Mouse (Mus musculus): ENCODE results near the gene Tomt.
"Not testable (repeated sequence)": the region's sequence is repeated elsewhere in the genome, so short reads cannot be mapped to it uniquely, and the experiment has no call there.

Gene Tomt

GRCm38 (mm10) chr7:101906287-101906681 is at the start of gene Tomt:
Gene Tomt, minus strand, starts transcription at chr7:101906359.
- no peak for DNase-seq (ENCODE audit: low read depth)

- peak; percentile 59 for DNase-seq (ENCODE audit: low read depth)
Observed at GRCm38 (mm10) chr7:101955862-101956261, 49.7 kb upstream of the Tomt start.

GRCm38 (mm10) chr7:101955276-101955675 is 49.1 kb upstream of the Tomt start:
- no peak for DNase-seq (ENCODE audit: low read depth)

- DNase-seq (ENCODE audit: low read depth): peak; percentile 71
Observed at GRCm38 (mm10) chr7:101954163-101954562, 48.0 kb upstream of the Tomt start.

- DNase-seq (ENCODE audit: low read depth): peak; percentile 72
Observed at GRCm38 (mm10) chr7:101952098-101952497, 45.9 kb upstream of the Tomt start.

GRCm38 (mm10) chr7:101951648-101952047 is 45.5 kb upstream of the Tomt start:
- no peak for DNase-seq (ENCODE audit: low read depth)

- DNase-seq (ENCODE audit: low read depth): peak; percentile 67
Observed at GRCm38 (mm10) chr7:101949008-101949407, 42.8 kb upstream of the Tomt start.

- DNase-seq (ENCODE audit: low read depth): no peak
Observed at GRCm38 (mm10) chr7:101939758-101940157, 33.6 kb upstream of the Tomt start.

GRCm38 (mm10) chr7:101938348-101938747 is 32.2 kb upstream of the Tomt start:
- no peak for DNase-seq (ENCODE audit: low read depth)

- DNase-seq (ENCODE audit: low read depth): no peak
Observed at GRCm38 (mm10) chr7:101937569-101937968, 31.4 kb upstream of the Tomt start.

- no peak for DNase-seq (ENCODE audit: low read depth)
Observed at GRCm38 (mm10) chr7:101936996-101937395, 30.8 kb upstream of the Tomt start.

- peak; percentile 81 for DNase-seq (ENCODE audit: low read depth)
Observed at GRCm38 (mm10) chr7:101935957-101936356, 29.8 kb upstream of the Tomt start.

- peak; percentile 99 for DNase-seq (ENCODE audit: low read depth)
Observed at GRCm38 (mm10) chr7:101933751-101934240, 27.6 kb upstream of the Tomt start, which contains the start of the genes Lrrc51 and Numa1. Gene Lrrc51, minus strand, starts transcription at chr7:101933895. Gene Numa1, plus strand, starts transcription at chr7:101934111.

- DNase-seq (ENCODE audit: low read depth): no peak
Observed at GRCm38 (mm10) chr7:101933300-101933699, 27.1 kb upstream of the Tomt start.

GRCm38 (mm10) chr7:101932551-101932950 is 26.4 kb upstream of the Tomt start:
- DNase-seq (ENCODE audit: low read depth): no peak

- DNase-seq (ENCODE audit: low read depth): no peak
Observed at GRCm38 (mm10) chr7:101928093-101928492, 21.9 kb upstream of the Tomt start.

- DNase-seq (ENCODE audit: low read depth): not testable (repeated sequence)
Observed at GRCm38 (mm10) chr7:101925892-101926291, 19.7 kb upstream of the Tomt start.

- DNase-seq (ENCODE audit: low read depth): peak; percentile 74
Observed at GRCm38 (mm10) chr7:101918071-101918470, 11.9 kb upstream of the Tomt start.

- DNase-seq (ENCODE audit: low read depth): peak; percentile 26
Observed at GRCm38 (mm10) chr7:101911982-101912381, 5.8 kb upstream of the Tomt start.

GRCm38 (mm10) chr7:101910138-101910537 is 4.0 kb upstream of the Tomt start:
- no peak for DNase-seq (ENCODE audit: low read depth)

- DNase-seq (ENCODE audit: low read depth): peak; percentile 16
Observed at GRCm38 (mm10) chr7:101908367-101908766, 2.2 kb upstream of the Tomt start.

- peak; percentile 12 for DNase-seq (ENCODE audit: low read depth)
Observed at GRCm38 (mm10) chr7:101906696-101907095, 537 bp upstream of the Tomt start.

GRCm38 (mm10) chr7:101905561-101906286 is 435 bp downstream of the Tomt start, which contains the start of gene Lamtor1:
Gene Lamtor1, plus strand, starts transcription at chr7:101905904.
- peak; percentile 99 for DNase-seq (ENCODE audit: low read depth)

GRCm38 (mm10) chr7:101902846-101903245 is 3.3 kb downstream of the Tomt start:
- DNase-seq (ENCODE audit: low read depth): peak; percentile 30
